Comparison of ENCODE assay signal across 19 mouse cellular contexts in the genomic region with DNA sequence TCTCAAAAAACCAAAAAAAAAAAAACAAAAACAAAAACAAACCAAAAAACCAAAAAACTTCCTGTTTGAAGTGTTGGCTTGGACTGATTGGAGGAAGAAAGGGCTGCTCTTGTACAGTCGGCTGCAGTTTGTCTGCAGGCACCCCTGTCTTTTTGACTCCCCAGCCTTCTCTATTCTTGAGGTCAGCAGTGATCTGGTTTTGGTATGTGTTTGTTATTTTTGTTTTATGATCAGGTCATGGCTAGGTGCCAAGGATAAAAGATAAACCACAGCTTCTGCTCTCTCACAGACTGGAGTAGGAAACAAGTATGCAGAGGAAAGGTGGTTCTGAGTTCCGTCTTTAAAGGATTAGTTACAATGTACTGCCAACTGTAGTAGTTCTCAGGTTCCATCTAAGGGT. TPM values are rescaled to one million over a fixed set of nuclear protein-coding genes. Genes with fewer than 3 reads are reported as not detected.
DNase-seq lines count a peak whose midpoint lies in the region; ATAC-seq and TF ChIP-seq lines count a peak whose summit lies in the region.
"Had no signal": no experiment of that assay in that cellular context is flagged by ENCODE, and none has a peak within 500 bp of the region (broad histone marks: within the 10 kb centered on the region; RNA-seq: fewer than 3 reads in every experiment).

No protein-coding gene starts in this region.

- H3K9ac ChIP-seq in kidney, embryonic 16.5 days (replicated peaks; ENCODE audit: low read length) = no peak overlapping the region
- H3K9ac ChIP-seq: limb, embryonic 15.5 days; neural tube, embryonic 12.5 days had no signal

- peaks cover 100% of the 10 kb centered on the region for H3K79me2 ChIP-seq in macrophage (ENCODE audit: inconsistent target)

- no peaks in the 10 kb centered on the region for H3K36me3 ChIP-seq in kidney, embryonic 16.5 days (ENCODE audit: insufficient read depth, low read length)
- H3K36me3 ChIP-seq in macrophage (ENCODE audit: inconsistent target) = no peaks in the 10 kb centered on the region
- H3K36me3 ChIP-seq: neural tube, embryonic 12.5 days had no signal

- ATAC-seq in kidney, embryonic 16.5 days (ENCODE audit: low FRiP score, low TSS enrichment) = no peak
- ATAC-seq: Patski had no signal

- no peak overlapping the region for H3K4me3 ChIP-seq in kidney, embryonic 16.5 days (ENCODE audit: low read length)
- H3K4me3 ChIP-seq in bone marrow macrophage, adult 2 months (ENCODE audit: insufficient read depth, low read length) = no peak overlapping the region
- no peak overlapping the region for H3K4me3 ChIP-seq in macrophage (ENCODE audit: inconsistent target)
- H3K4me3 ChIP-seq: left cerebral cortex, adult 2 months; limb, embryonic 15.5 days; neural tube, embryonic 12.5 days had no signal

- H3K27ac ChIP-seq in kidney, embryonic 16.5 days (ENCODE audit: low read length) = no peak overlapping the region
- peak overlapping the region; percentile 53 for H3K27ac ChIP-seq in bone marrow macrophage, adult 2 months (ENCODE audit: insufficient read depth, low read depth, low read length)
- H3K27ac ChIP-seq in macrophage = peak overlapping the region; percentile 15; the same call in 1 of the 2 replicates
- H3K27ac ChIP-seq: left cerebral cortex, adult 2 months; limb, embryonic 15.5 days; neural tube, embryonic 12.5 days had no signal

- WGBS in kidney, embryonic 16.5 days = 38% methylated on average over 2 of the region's 2 CpGs
- WGBS in macrophage (ENCODE audit: missing documents) = 15% methylated on average over 2 of the region's 2 CpGs

- no peak overlapping the region for H3K4me2 ChIP-seq in kidney, embryonic 16.5 days (replicated peaks; ENCODE audit: low read depth, low read length)
- H3K4me2 ChIP-seq: limb, embryonic 15.5 days; neural tube, embryonic 12.5 days had no signal

- no peaks in the 10 kb centered on the region for H3K27me3 ChIP-seq in kidney, embryonic 16.5 days (ENCODE audit: insufficient read depth, low read length)
- H3K27me3 ChIP-seq: limb, embryonic 15.5 days; neural tube, embryonic 12.5 days; Patski had no signal

- no peak for TF ChIP-seq CTCF in bone marrow macrophage, adult 2 months (IDR thresholded peaks at IDR 0.05; ENCODE audit: low read depth, low read length)

- H3K9me3 ChIP-seq in kidney, embryonic 16.5 days (ENCODE audit: low read length) = no peaks in the 10 kb centered on the region
- H3K9me3 ChIP-seq: limb, embryonic 15.5 days; neural tube, embryonic 12.5 days had no signal

- DNase-seq in heart, adult 11 months = peak; percentile 88
- DNase-seq in heart, adult 8-10 months (ENCODE audit: low spot score) = no peak
- DNase-seq in kidney, postnatal 14 days = peak; percentile 43
- no peak for DNase-seq in right cerebral cortex, adult 2 months (ENCODE audit: low spot score in 2 of 2)
- DNase-seq in right cerebral cortex, postnatal 36 days (ENCODE audit: low spot score in 2 of 2) = no peak
- DNase-seq: adrenal gland, postnatal 14 days; cerebellum, adult 18-20 months; embryo, embryonic 11 days; kidney, postnatal 25 days; retina, postnatal 1 day; thymus, postnatal 14 days had no signal

- TF ChIP-seq POLR2A in bone marrow macrophage, adult 2 months (IDR thresholded peaks at IDR 0.05; ENCODE audit: borderline replicate concordance, low read depth, low read length) = no peak

- peaks cover 21% of the 10 kb centered on the region for H3K4me1 ChIP-seq in kidney, embryonic 16.5 days (ENCODE audit: insufficient read depth, low read length)
- peaks cover 64% of the 10 kb centered on the region for H3K4me1 ChIP-seq in bone marrow macrophage, adult 2 months (ENCODE audit: control insufficient read depth, insufficient read depth, low read length)

RNA-seq across cellular contexts. Expression of a gene that starts 11.5 kb away (rescaled TPM):
- total RNA-seq in heart, adult 8-10 months (2022) = 10 to 100 TPM; 48.9 to 61.5 (median 52.0) TPM
- polyA plus RNA-seq in kidney, embryonic 16.5 days (2015; fragmentation: Nextera tagmentation; extraction: Ambion mirVana) = 42.6 and 44.3 TPM in 2 replicates
- 192 and 195 TPM in 2 replicates for polyA plus RNA-seq in bone marrow macrophage, adult 2 months (2012; ENCODE audit: insufficient read depth, insufficient read length, missing spikeins)
- 100 to 1,000 TPM in 24 of 26 experiments, 10 to 100 TPM in 2; 72.8 to 323 (median 169) TPM for total RNA-seq in macrophage (2018; cell fraction: chromatin; rRNA removed)
- total RNA-seq in macrophage (2018; cell fraction: cytosol; rRNA removed) = 100 to 1,000 TPM in 8 of 26 experiments, 10 to 100 TPM in 18; 72.7 to 112 (median 94.7) TPM
- 100 to 1,000 TPM in 21 of 26 experiments, 10 to 100 TPM in 5; 70.1 to 212 (median 141) TPM for total RNA-seq in macrophage (2018; cell fraction: nucleus; rRNA removed)
- polyA plus RNA-seq in macrophage (2018) = 62.0 to 93.5 TPM (median 63.5 TPM) in 3 replicates

RNA-seq across cellular contexts. Expression of a gene that starts 12.6 kb away (rescaled TPM):
- under 1 TPM in 2 of 4 experiments, not detected in 2; 0.37 to 0.65 TPM for total RNA-seq in heart, adult 8-10 months (2022)
- 0.46 and 0.53 TPM in 2 replicates for polyA plus RNA-seq in kidney, embryonic 16.5 days (2015; fragmentation: Nextera tagmentation; extraction: Ambion mirVana)
- polyA plus RNA-seq in bone marrow macrophage, adult 2 months (2012; ENCODE audit: insufficient read depth, insufficient read length, missing spikeins) = 0.95 TPM in 1 of 2 replicates, not detected in the other
- total RNA-seq in macrophage (2018; cell fraction: chromatin; rRNA removed) = 1 to 10 TPM in 10 of 26 experiments, under 1 TPM in 9, not detected in 7; 0.27 to 2.9 (median 1.0) TPM
- under 1 TPM in 2 of 26 experiments, not detected in 24; 0.13 to 0.29 TPM for total RNA-seq in macrophage (2018; cell fraction: cytosol; rRNA removed)
- under 1 TPM in 10 of 26 experiments, not detected in 16; 0.17 to 0.91 (median 0.68) TPM for total RNA-seq in macrophage (2018; cell fraction: nucleus; rRNA removed)
- polyA plus RNA-seq in macrophage (2018) = not detected in 3 replicates
- polyA plus RNA-seq: C2C12 had no signal

RNA-seq across cellular contexts. Expression of a gene that starts 23.2 kb away (rescaled TPM):
- total RNA-seq in heart, adult 8-10 months (2022) = 1 to 10 TPM in 2 of 4 experiments, under 1 TPM in 1, not detected in 1; 0.46 to 1.5 (median 1.1) TPM
- polyA plus RNA-seq in kidney, embryonic 16.5 days (2015; fragmentation: Nextera tagmentation; extraction: Ambion mirVana) = 1.8 and 4.2 TPM in 2 replicates
- 4.0 and 11.4 TPM in 2 replicates for polyA plus RNA-seq in bone marrow macrophage, adult 2 months (2012; ENCODE audit: insufficient read depth, insufficient read length, missing spikeins)
- 10 to 100 TPM in 25 of 26 experiments, 1 to 10 TPM in 1; 9.8 to 54.7 (median 22.9) TPM for total RNA-seq in macrophage (2018; cell fraction: chromatin; rRNA removed)
- total RNA-seq in macrophage (2018; cell fraction: cytosol; rRNA removed) = 1 to 10 TPM in 6 of 26 experiments, under 1 TPM in 6, not detected in 14; 0.14 to 2.6 (median 1.0) TPM
- 10 to 100 TPM in 18 of 26 experiments, 1 to 10 TPM in 8; 3.2 to 41.5 (median 15.6) TPM for total RNA-seq in macrophage (2018; cell fraction: nucleus; rRNA removed)
- 0.93 to 1.7 TPM (median 0.96 TPM) in 3 replicates for polyA plus RNA-seq in macrophage (2018)

Comparison
In these comparisons a context has a peak if more than half of its experiments do, and no peak if none do; other contexts are left out.
1. DNase-seq: peak in heart, adult 11 months (single experiment) and kidney, postnatal 14 days (single experiment); none in heart, adult 8-10 months (single experiment), right cerebral cortex, adult 2 months (0 of 2) and right cerebral cortex, postnatal 36 days (0 of 2).